Mouse (Mus musculus) liver, embryonic 14.5 days (tissue): Measurements from ENCODE around the gene Zfp583. TPM values are rescaled to one million over a fixed set of nuclear protein-coding genes. Genes with fewer than 3 reads are reported as not detected.
A peak's percentile ranks its signal among the peaks of the same experiment; 100 is the strongest.
"Not testable (repeated sequence)": the region's sequence is repeated elsewhere in the genome, so short reads cannot be mapped to it uniquely, and the experiment has no call there.

Source experiments
- ATAC-seq: fragments of 200-750 bp; cut with Nextera tagmentation; 2 replicates; pipeline ENCODE4 v1.8.0; 2017; ENCODE audit warnings: moderate number of reproducible peaks, mild to moderate bottlenecking, moderate library complexity; ENCODE audit not compliant: insufficient read depth
- DNase-seq, 3 experiments: peaks; one replicate each; pipeline ENCODE4 v3.0.0-alpha.2; 2012 to 2013; ENCODE audit warnings: low read depth in 3 of 3, low spot score in 3 of 3
- H3K27ac ChIP-seq: fragments of 300-500 bp; sonication (generic); 2 replicates; pipeline ENCODE4 v1.5.1; 2014; ENCODE audit warnings: moderate library complexity, mild to moderate bottlenecking, control low read depth, inconsistent platforms
- H3K27me3 ChIP-seq: fragments of 300-500 bp; sonication (generic); 2 replicates; pipeline ENCODE4 v1.6.1; 2014; ENCODE audit warnings: mild to moderate bottlenecking, low read length, moderate library complexity; ENCODE audit not compliant: control insufficient read depth, insufficient read depth
- H3K36me3 ChIP-seq: fragments of 300-500 bp; sonication (generic); replicated peaks from 2 replicates; pipeline ENCODE4 v1.6.1; 2014; ENCODE audit warnings: low read depth; ENCODE audit not compliant: control insufficient read depth, insufficient read depth
- H3K4me1 ChIP-seq, 2 experiments: fragments of 200-500 bp in 1 of 2; fragments of 300-500 bp in 1 of 2; sonication (generic) in 1 of 2; replicated peaks; 2 replicates each; pipeline ENCODE4 v1.6.1; 2012 to 2014; ENCODE audit warnings: antibody characterized with exemption in 1 of 2, inconsistent platforms in 1 of 2, low read length in 1 of 2; ENCODE audit not compliant: control insufficient read depth in 2 of 2, insufficient read depth in 2 of 2
- H3K4me2 ChIP-seq: fragments of 300-500 bp; sonication (generic); 2 replicates; pipeline ENCODE4 v1.6.1; 2014; ENCODE audit warnings: low read depth, mild to moderate bottlenecking, control low read depth, moderate library complexity
- H3K4me3 ChIP-seq, 2 experiments: fragments of 200-500 bp in 1 of 2; fragments of 300-500 bp in 1 of 2; sonication (generic) in 1 of 2; 2 replicates each; pipeline ENCODE4 v1.5.1; 2012 to 2014; ENCODE audit warnings: low read depth in 2 of 2, low read length in 2 of 2, mild to moderate bottlenecking in 2 of 2, control low read depth in 1 of 2, inconsistent platforms in 1 of 2, moderate library complexity in 1 of 2; ENCODE audit not compliant: insufficient read depth in 1 of 2
- H3K9ac ChIP-seq: fragments of 300-500 bp; sonication (generic); replicated peaks from 2 replicates; pipeline ENCODE4 v1.6.1; 2014; ENCODE audit warnings: mild to moderate bottlenecking, control low read depth, moderate library complexity
- H3K9me3 ChIP-seq: fragments of 300-500 bp; sonication (generic); 2 replicates; pipeline ENCODE4 v1.6.1; 2016; ENCODE audit warnings: low read length, mixed read lengths; ENCODE audit not compliant: control insufficient read depth
- CTCF ChIP-seq: IDR thresholded peaks from 2 replicates; pipeline ENCODE4 v1.5.1; 2016; ENCODE audit warnings: antibody characterized with exemption, low read depth, control low read depth
- EP300 ChIP-seq: IDR thresholded peaks from 2 replicates; pipeline ENCODE4 v1.6.1; 2016; ENCODE audit warnings: antibody characterized with exemption, low read depth
- WGBS: fragments of 180-500 bp; shearing (Covaris S2); extraction: QIAGEN DNeasy Blood & Tissue Kit; methylation state at CpG from one replicate; pipeline ENCODE4 v1.1.7; 2014; ENCODE audit not compliant: insufficient replicate concordance; 5-methylcytosine and 5-hydroxymethylcytosine counted together
- polyA plus RNA-seq, 2 experiments: library from polyadenylated mRNA; depleted of rRNA in 1 of 2; stranded (reverse) in 1 of 2; unstranded in 1 of 2; fragments of >200 nt; fragmentation: Nextera tagmentation in 1 of 2; extraction: Ambion mirVana in 1 of 2; gene quantifications; 2 replicates each; pipeline versions ENCODE4 v1.2.1 to v1.2.3; 2012 to 2014

Gene Zfp583
- polyA plus RNA-seq, 2 experiments: 0.79 to 0.88 TPM

DNA sequence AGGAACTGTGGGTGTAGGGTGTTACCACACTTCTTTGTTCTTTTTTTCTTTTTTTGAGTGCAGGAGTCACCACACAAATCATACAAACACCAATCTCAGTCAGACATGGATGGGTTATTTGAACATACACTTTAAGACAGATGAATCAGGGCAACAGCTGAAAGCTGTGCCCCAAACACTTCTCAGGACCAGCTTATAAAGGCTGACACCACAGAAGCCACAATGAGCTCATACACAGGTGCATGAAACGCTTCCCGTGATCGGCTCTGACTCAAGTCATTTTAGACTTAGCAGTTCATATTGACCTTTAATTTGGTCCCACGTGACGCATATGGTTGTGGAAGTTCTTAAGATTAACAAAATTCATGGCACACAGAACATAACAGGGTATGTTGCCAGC, 8.8 kb upstream of the Zfp583 start:
- TF ChIP-seq EP300 (no peak), CTCF (no peak)
- H3K36me3 ChIP-seq: no peaks in the 10 kb centered on the region
- H3K4me3 ChIP-seq: no peak overlapping the region
- 56% methylated on average over 5 of the region's 5 CpGs for WGBS
- no peaks in the 10 kb centered on the region for H3K27me3 ChIP-seq
- ATAC-seq: no peak
- 0 out of 4 replicates have a peak, but pooled peaks cover 0 to 2% of the 10 kb centered on the region in 2 experiments for H3K4me1 ChIP-seq
- no peak overlapping the region for H3K4me2 ChIP-seq
- H3K9me3 ChIP-seq: no peaks in the 10 kb centered on the region
- H3K27ac ChIP-seq: no peak overlapping the region
- no peak overlapping the region for H3K9ac ChIP-seq
- no peak for DNase-seq

DNA sequence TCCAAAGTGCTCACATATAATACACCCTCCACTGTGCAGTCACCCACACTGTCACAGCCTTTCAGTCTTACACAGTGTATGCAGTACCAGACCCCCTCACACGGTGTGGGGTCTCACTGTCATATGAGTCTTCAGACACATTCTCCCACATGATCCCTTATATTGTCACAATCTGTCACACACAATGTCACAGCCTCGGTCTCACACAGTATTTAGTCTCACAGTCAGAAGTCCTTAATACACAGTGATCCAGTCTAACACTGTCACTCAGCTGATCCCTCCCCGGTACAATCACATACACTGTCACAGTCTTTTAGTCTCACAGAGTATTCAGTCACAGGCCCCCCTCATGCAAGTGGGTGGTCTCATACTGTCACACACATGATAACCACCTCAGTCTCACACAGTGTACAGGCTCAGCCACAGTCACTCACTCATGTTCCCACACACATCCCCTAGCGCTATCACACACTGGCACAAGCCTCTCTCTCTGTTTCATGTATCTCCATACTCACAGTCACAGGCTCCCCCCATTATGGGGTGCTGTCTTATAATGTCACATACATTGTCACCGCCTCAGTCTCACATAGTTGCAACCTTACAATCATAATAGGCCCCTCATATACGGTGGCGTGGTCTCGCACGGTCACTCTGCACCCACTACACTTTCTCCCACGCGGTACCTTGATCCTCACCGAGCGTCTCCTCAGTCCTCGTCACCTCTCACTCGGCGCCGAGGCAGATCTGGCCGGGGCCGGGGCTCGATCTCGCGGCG, 440 bp downstream of the Zfp583 start:
- H3K9ac ChIP-seq: peak overlapping the region; percentile 79
- DNase-seq (no peak), ATAC-seq (peak; percentile 70)
- H3K36me3 ChIP-seq: no peaks in the 10 kb centered on the region
- no peak overlapping the region for H3K27ac ChIP-seq
- peak overlapping the region; percentile 82 for H3K4me2 ChIP-seq
- 14% methylated on average over 23 of the region's 23 CpGs for WGBS
- H3K4me3 ChIP-seq: peak overlapping the region; percentile 68 to 88
- H3K4me1 ChIP-seq: peaks cover 0 to 10% of the 10 kb centered on the region in 2 experiments; a peak in 3 of 4 replicates
- no peaks in the 10 kb centered on the region for H3K9me3 ChIP-seq
- no peaks in the 10 kb centered on the region for H3K27me3 ChIP-seq
- TF ChIP-seq EP300 (no peak), CTCF (no peak)

DNA sequence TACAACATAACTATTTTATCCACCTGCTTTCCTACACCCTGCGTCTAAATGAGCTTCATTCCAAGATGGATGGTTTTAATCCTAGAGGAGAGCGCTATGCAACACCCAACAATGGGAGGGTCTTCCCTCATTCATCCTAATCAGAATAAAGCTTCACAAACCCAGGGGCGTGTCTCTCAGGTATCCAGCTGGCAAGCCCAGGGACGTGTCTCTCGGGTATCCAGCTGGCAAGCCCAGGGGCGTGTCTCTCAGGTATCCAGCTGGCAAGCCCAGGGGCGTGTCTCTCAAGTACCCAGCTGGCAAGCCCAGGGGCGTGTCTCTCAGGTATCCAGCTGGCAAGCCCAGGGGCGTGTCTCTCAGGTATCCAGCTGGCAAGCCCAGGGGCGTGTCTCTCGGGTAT, 30.3 kb downstream of the Zfp583 start:
- not testable (repeated sequence) for DNase-seq, H3K9ac ChIP-seq, H3K36me3 ChIP-seq, H3K9me3 ChIP-seq, ATAC-seq, H3K4me2 ChIP-seq, H3K4me3 ChIP-seq, H3K4me1 ChIP-seq, H3K27ac ChIP-seq, H3K27me3 ChIP-seq
- 71% methylated on average over 11 of the region's 11 CpGs for WGBS

DNA sequence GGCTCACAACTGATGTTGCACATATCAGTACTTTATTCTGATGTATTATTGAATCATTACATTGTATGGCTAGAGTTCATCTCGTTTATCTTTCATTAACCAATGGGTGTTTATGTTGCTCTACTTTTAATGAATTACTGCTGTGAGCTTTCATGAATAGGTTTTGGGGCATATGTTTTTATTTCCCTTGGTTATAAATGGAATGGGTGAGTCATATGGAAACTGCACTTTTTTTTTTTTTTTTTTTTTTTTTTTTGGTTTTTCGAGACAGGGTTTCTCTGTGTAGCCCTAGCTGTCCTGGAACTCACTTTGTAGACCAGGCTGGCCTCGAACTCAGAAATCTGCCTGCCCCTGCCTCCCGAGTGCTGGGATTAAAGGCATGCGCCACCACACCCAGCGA, 40.0 kb downstream of the Zfp583 start:
- H3K4me2 ChIP-seq, H3K27me3 ChIP-seq, H3K4me3 ChIP-seq, ATAC-seq, H3K9ac ChIP-seq, DNase-seq, H3K36me3 ChIP-seq, H3K9me3 ChIP-seq, H3K27ac ChIP-seq: not testable (repeated sequence)
- 67% methylated on average over 5 of the region's 6 CpGs for WGBS
- H3K4me1 ChIP-seq: peaks cover 11 to 14% of the 10 kb centered on the region in 2 experiments

DNA sequence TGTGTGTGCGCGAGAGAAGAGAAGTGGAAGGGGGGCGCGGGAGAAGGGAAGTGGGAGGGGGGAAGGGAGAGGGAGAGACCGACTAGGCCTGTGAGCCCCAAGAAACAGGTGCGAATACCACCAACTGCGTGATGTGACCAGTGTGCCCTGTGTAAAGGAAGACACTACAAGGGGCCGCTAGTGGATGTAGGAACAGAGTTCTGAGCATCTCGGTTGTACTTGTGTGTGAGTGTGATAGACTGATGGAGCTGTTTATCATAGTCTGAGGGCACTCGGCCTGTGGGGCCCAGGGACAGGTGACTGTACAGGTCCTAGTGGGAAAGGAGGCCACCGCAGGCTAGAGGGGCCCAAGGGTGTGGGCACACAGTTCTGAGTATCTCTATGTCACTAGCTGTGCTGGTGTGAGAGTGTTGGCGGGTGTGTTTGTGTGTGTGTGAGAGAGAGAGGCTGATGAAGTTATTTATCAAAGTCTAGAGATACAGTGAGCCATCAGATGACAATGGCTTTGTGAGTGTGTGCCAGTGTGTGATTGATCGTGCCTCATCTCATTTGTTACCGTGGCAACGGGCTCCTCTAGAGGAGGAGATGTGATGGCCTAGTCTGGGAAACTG, 44.1 kb downstream of the Zfp583 start:
- Histone ChIP-seq H3K9me3 (no peaks in the 10 kb centered on the region), H3K36me3 (no peaks in the 10 kb centered on the region), H3K4me1 (peaks cover 11 to 26% of the 10 kb centered on the region in 2 experiments), H3K9ac (peak overlapping the region; percentile 61), H3K4me3 (peak overlapping the region; percentile 68 to 85), H3K27me3 (no peaks in the 10 kb centered on the region), H3K27ac (peak overlapping the region; percentile 69), H3K4me2 (peak overlapping the region; percentile 77)
- DNase-seq (peak; percentile 31 to 64 (median 43)), ATAC-seq (peak; percentile 65)
- 18% methylated on average over 15 of the region's 15 CpGs for WGBS
- no peak for TF ChIP-seq CTCF
- no peak for TF ChIP-seq EP300
